Mouse (Mus musculus) stomach, postnatal 0 days (tissue): ENCODE data around the gene 2010003K11Rik.

Experiments
- CTCF ChIP-seq: IDR thresholded peaks from 2 replicates; pipeline ENCODE4 v1.5.1; 2016; ENCODE audit warnings: antibody characterized with exemption, low read depth, mild to moderate bottlenecking, moderate library complexity
- EP300 ChIP-seq: optimal IDR thresholded peaks from 2 replicates; pipeline ENCODE3; 2016; ENCODE audit warnings: antibody characterized with exemption

- TF ChIP-seq CTCF: no peak
- no peak for TF ChIP-seq EP300
Observed at GRCm38 (mm10) chr19:4502701-4503100, 4.3 kb upstream of the 2010003K11Rik start.
